Mouse (Mus musculus) small intestine, adult 2 months (tissue): Measurements from ENCODE around the gene Spon1.

Experiments
- CTCF ChIP-seq: fragments of 200-500 bp; IDR thresholded peaks from 2 replicates; pipeline ENCODE4 v1.5.1; 2012; ENCODE audit warnings: low read depth, mild to moderate bottlenecking, control low read depth, inconsistent platforms, low read length, moderate library complexity, mixed read lengths; ENCODE audit not compliant: insufficient replicate concordance, insufficient read length; ENCODE audit errors: extremely low read depth
- POLR2A ChIP-seq: fragments of 200-500 bp; IDR thresholded peaks from 2 replicates; pipeline ENCODE4 v1.6.1; 2012; ENCODE audit warnings: low read depth, mild to moderate bottlenecking, control low read depth, inconsistent platforms, low read length, moderate library complexity

DNA sequence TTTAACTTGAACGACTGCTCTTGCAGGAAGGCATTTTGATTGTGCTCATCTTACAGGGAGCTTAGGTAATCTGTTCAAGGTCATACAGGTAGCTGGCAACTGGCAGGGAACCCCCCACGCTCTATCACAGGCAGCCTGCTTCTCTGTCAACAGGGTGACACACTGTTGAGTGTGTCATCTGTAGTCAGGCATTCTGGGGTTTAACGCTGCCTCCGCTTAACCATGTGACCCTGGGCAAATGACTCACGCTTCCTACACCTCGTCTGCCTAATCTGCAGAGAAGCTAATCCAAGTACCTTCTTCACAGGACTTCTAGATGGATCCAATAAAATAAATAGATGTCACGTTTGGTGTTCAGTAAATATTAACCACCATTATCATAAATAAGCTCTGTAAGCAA, 26.6 kb upstream of the Spon1 start:
- TF ChIP-seq CTCF (no peak), POLR2A (no peak)
